Mouse (Mus musculus): Measurements from ENCODE around the gene Tnfsf14. TPM values are rescaled to one million over a fixed set of nuclear protein-coding genes. Genes with fewer than 3 reads are reported as not detected.

The Tnfsf14 gene
- total and polyA plus RNA-seq, 2 experiments from 2014 or later: not detected

DNA sequence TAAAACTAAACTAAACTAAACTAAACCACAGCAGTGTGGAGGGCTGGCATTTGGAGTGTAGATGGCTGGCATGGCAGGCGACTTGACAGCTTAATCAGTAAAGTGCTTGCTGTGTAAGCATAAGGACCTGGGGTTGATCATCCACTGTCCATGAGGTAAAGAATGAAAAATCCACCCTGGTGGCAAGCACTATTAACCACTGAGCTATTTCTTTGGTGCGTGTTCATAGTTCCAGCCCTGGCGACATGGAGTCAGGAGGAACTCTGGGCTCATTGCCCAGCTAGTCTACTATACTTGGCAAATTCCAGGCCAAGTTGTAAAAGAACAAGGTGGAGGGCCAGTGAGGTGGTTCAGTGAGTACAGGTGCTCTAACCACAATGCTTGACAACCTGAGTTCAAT, 14.0 kb upstream of the Tnfsf14 start:
- 48% methylated on average over 3 of the region's 3 CpGs for WGBS
- no peak for TF ChIP-seq EP300 (IDR thresholded peaks at IDR 0.05; ENCODE audit: low read depth)
- no peak for TF ChIP-seq CTCF (IDR thresholded peaks at IDR 0.05; ENCODE audit: low read depth)
- no peaks in the 10 kb centered on the region for H3K9me3 ChIP-seq (replicated peaks; ENCODE audit: control insufficient read depth, low read length)
- no peak overlapping the region for H3K4me2 ChIP-seq (ENCODE audit: low read depth, low read length)
- H3K4me3 ChIP-seq (ENCODE audit: low read depth, low read length): no peak overlapping the region
- no peak overlapping the region for H3K27ac ChIP-seq (ENCODE audit: low read depth)
- H3K9ac ChIP-seq (replicated peaks; ENCODE audit: low read depth, low read length): no peak overlapping the region
- ATAC-seq (ENCODE audit: insufficient read depth, low read depth): no peak
- no peaks in the 10 kb centered on the region for H3K27me3 ChIP-seq (ENCODE audit: control insufficient read depth, insufficient read depth, low read length)
- DNase-seq (ENCODE audit: low spot score): no peak
- no peaks in the 10 kb centered on the region for H3K4me1 ChIP-seq (ENCODE audit: control insufficient read depth, insufficient read depth)
- H3K36me3 ChIP-seq (replicated peaks; ENCODE audit: control insufficient read depth, insufficient read depth, low read length): no peaks in the 10 kb centered on the region

DNA sequence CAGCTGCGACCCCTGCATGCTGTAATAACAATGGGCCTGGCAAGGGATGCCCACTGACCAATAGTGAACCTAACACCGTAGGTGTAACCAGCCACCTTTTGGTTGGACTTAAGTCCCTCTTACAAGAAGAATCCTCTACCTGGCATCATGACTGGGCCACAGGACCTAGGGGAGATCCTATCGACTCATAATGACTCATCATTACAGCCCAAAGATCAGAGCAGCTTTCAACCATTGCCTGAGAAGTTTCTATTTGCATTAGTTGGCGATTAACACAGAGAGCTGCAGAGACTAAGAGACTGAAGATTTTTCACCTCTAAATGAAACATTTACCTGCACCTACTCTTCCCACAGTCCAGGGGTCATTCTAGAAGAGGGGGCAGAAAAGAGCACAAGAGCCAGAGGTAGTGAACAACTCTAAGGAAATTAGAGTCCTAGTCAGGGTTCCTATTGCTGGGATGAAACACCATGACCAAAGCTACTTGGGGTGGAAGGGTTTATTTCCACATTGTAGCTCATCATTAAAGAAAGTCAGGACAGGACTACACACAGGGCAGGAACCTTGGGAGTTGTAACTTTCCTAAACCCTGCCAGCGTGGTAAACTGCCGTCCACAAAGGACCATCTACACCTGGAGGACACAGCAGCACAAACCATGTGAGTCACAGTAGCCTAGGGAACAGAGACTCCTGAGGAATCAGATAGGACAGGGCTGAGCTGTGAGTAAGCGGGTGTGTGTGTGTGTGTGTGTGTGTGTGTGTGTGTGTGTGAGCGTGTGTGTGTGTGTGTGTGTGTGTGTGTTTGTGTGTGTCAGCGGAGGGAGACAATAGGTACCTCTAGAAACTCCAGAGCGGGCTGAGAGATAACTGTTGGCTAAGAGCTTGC, 8.1 kb upstream of the Tnfsf14 start:
- Histone ChIP-seq H3K9ac (replicated peaks; ENCODE audit: low read depth, low read length) (no peak overlapping the region), H3K27ac (ENCODE audit: low read depth) (no peak overlapping the region), H3K4me1 (ENCODE audit: control insufficient read depth, insufficient read depth) (no peaks in the 10 kb centered on the region), H3K36me3 (replicated peaks; ENCODE audit: control insufficient read depth, insufficient read depth, low read length) (no peaks in the 10 kb centered on the region), H3K4me2 (ENCODE audit: low read depth, low read length) (no peak overlapping the region), H3K27me3 (ENCODE audit: control insufficient read depth, insufficient read depth, low read length) (no peaks in the 10 kb centered on the region), H3K4me3 (ENCODE audit: low read depth, low read length) (no peak overlapping the region), H3K9me3 (replicated peaks; ENCODE audit: control insufficient read depth, low read length) (no peaks in the 10 kb centered on the region)
- ATAC-seq (ENCODE audit: insufficient read depth, low read depth) (no peak), DNase-seq (ENCODE audit: low spot score) (no peak)
- TF ChIP-seq EP300 (IDR thresholded peaks at IDR 0.05; ENCODE audit: low read depth): no peak
- no peak for TF ChIP-seq CTCF (IDR thresholded peaks at IDR 0.05; ENCODE audit: low read depth)
- 65% methylated on average over 10 of the region's 10 CpGs for WGBS

DNA sequence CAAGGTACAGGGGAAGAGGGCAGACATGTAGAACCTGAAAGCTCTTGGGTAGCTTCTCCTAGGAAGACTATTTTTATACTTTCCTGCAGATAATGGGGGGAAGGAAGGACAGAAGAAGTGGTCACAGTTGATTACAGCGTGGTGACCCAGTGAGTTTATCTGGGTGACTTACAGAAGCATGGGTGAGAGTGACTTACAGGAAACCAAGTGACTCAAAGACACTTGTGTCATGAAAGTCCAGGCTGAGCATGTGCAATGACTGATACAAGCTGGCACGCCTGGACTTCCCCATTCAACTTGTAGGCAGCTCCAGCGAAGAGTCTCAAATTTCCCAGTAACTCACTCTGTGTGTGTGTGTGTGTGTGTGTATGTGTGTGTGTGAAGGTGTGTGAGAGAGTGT, 4.3 kb upstream of the Tnfsf14 start:
- TF ChIP-seq CTCF (IDR thresholded peaks at IDR 0.05; ENCODE audit: low read depth): no peak
- TF ChIP-seq EP300 (IDR thresholded peaks at IDR 0.05; ENCODE audit: low read depth): no peak
- H3K9me3 ChIP-seq (replicated peaks; ENCODE audit: control insufficient read depth, low read length): no peaks in the 10 kb centered on the region
- no peaks in the 10 kb centered on the region for H3K27me3 ChIP-seq (ENCODE audit: control insufficient read depth, insufficient read depth, low read length)
- no peaks in the 10 kb centered on the region for H3K4me1 ChIP-seq (ENCODE audit: control insufficient read depth, insufficient read depth)
- DNase-seq (ENCODE audit: low spot score) (no peak), ATAC-seq (ENCODE audit: insufficient read depth, low read depth) (no peak)
- no peaks in the 10 kb centered on the region for H3K36me3 ChIP-seq (replicated peaks; ENCODE audit: control insufficient read depth, insufficient read depth, low read length)
- H3K4me3 ChIP-seq (ENCODE audit: low read depth, low read length): no peak overlapping the region
- 53% methylated on average over 3 of the region's 3 CpGs for WGBS
- H3K9ac ChIP-seq (replicated peaks; ENCODE audit: low read depth, low read length): no peak overlapping the region
- H3K4me2 ChIP-seq (ENCODE audit: low read depth, low read length): no peak overlapping the region
- no peak overlapping the region for H3K27ac ChIP-seq (ENCODE audit: low read depth)

DNA sequence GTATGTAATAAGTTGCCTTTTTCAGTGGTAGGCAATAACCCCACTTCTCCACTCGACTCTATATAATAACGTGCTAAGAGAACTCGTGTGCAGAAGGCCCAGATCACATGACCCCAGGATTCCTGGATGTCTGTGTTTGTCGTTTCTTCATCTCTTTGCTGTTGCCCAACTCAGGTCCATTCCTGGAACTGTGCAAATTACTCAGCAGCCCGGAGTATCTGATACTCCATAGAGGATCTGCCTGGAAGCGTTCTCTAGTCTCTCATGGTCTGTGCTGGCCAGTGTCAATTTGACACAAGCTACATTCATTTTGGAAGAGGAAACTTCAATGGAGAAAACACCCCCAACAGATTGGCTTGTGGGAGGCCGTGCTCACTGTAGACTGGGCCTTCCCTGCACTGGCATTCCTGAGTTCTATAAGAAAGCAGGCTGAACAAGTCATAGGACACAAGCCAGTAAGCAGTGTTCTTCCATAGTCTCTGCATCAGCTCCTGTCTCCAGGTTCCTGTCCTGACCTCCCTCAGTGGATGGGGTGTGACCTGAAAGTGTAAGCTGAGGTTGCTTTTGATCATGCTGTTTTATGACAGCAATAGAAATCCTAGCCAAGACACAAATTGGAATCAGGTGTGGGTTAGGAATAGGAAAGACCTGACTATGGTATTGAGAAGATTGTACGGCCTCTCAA, 1.5 kb upstream of the Tnfsf14 start:
- no peaks in the 10 kb centered on the region for H3K36me3 ChIP-seq (replicated peaks; ENCODE audit: control insufficient read depth, insufficient read depth, low read length)
- no peak for ATAC-seq (ENCODE audit: insufficient read depth, low read depth)
- no peak for TF ChIP-seq CTCF (IDR thresholded peaks at IDR 0.05; ENCODE audit: low read depth)
- no peak for TF ChIP-seq EP300 (IDR thresholded peaks at IDR 0.05; ENCODE audit: low read depth)

DNA sequence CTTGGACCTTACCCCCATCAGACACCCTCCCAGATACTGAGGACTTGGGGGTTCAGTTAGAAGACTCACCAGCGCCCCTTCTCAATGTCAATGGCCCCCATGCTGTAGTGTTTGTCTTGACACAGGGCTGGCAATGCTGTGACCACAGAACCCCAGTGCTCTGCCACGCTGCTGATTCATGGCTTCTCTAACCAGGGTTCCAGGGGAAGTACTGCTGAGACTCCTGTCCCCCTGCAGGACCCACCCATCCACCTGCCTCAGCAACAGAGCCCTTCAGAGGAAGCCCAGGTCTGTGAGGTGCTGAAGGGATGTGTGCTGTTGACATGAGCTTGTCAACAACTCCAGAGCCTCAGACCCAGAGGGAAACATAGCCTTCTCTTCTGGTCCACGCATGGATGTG, 794 bp upstream of the Tnfsf14 start:
- no peaks in the 10 kb centered on the region for H3K9me3 ChIP-seq (replicated peaks; ENCODE audit: control insufficient read depth, low read length)
- DNase-seq (ENCODE audit: low spot score) (no peak), ATAC-seq (ENCODE audit: insufficient read depth, low read depth) (no peak)
- TF ChIP-seq EP300 (IDR thresholded peaks at IDR 0.05; ENCODE audit: low read depth): no peak
- no peak for TF ChIP-seq CTCF (IDR thresholded peaks at IDR 0.05; ENCODE audit: low read depth)
- WGBS: 60% methylated on average over 3 of the region's 3 CpGs
- no peak overlapping the region for H3K4me2 ChIP-seq (ENCODE audit: low read depth, low read length)
- H3K4me3 ChIP-seq (ENCODE audit: low read depth, low read length): no peak overlapping the region
- H3K27me3 ChIP-seq (ENCODE audit: control insufficient read depth, insufficient read depth, low read length): no peaks in the 10 kb centered on the region
- H3K9ac ChIP-seq (replicated peaks; ENCODE audit: low read depth, low read length): no peak overlapping the region
- H3K36me3 ChIP-seq (replicated peaks; ENCODE audit: control insufficient read depth, insufficient read depth, low read length): no peaks in the 10 kb centered on the region
- H3K27ac ChIP-seq (ENCODE audit: low read depth): no peak overlapping the region
- no peaks in the 10 kb centered on the region for H3K4me1 ChIP-seq (ENCODE audit: control insufficient read depth, insufficient read depth)

More for the DNA sequence above, 1.5 kb upstream of the Tnfsf14 start:
- Histone ChIP-seq H3K4me1 (ENCODE audit: control insufficient read depth, insufficient read depth) (no peaks in the 10 kb centered on the region), H3K27me3 (ENCODE audit: control insufficient read depth, insufficient read depth, low read length) (no peaks in the 10 kb centered on the region), H3K9me3 (replicated peaks; ENCODE audit: control insufficient read depth, low read length) (no peaks in the 10 kb centered on the region), H3K4me3 (ENCODE audit: low read depth, low read length) (no peak overlapping the region), H3K4me2 (ENCODE audit: low read depth, low read length) (no peak overlapping the region), H3K27ac (ENCODE audit: low read depth) (no peak overlapping the region), H3K9ac (replicated peaks; ENCODE audit: low read depth, low read length) (no peak overlapping the region)
- DNase-seq (ENCODE audit: low spot score): no peak
- WGBS: 70% methylated on average over 8 of the region's 8 CpGs
